Mouse (Mus musculus): ENCODE data around the gene Wdr41.

Gene Wdr41

DNA sequence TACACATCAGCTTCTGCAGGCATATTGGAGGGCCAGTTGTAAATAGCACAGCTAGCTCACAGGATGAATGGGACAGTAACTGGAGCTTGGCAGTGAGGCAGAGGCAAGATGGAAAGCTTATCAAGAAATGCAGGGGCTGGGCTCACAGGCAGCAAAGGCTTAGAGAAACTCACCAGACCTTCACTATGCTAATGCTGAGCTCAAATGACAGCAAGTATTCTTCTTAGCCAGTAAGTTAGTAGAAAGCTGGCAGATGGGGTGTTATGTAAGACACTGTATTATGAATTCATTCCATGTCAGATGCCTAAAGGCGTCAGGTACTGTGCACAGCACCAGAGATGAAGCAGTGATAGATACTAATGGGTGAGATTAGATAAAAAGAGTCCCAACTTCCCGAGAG is 58.6 kb downstream of the Wdr41 start:
- no peak for DNase-seq (ENCODE audit: low spot score in 2 of 2)

DNA sequence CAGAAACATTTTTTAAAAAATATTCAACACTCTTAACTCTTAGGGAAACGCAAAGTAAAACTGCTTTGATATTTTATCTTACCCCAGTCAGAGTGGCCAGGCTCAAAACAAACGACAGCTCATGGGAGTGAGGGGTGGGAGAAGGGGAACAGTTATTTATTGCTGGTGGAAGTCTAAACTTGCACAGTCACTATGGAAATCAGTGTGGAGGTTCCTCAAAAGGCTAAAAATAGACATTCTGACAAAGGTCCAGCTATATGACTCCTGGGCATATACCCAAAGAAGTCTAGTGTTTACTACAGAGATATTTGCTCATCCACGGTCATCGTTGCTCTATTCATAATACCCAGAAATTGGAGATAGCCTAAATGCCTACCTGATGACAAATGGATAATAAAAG is 62.1 kb downstream of the Wdr41 start:
- DNase-seq (ENCODE audit: low spot score in 2 of 2) = no peak

DNA sequence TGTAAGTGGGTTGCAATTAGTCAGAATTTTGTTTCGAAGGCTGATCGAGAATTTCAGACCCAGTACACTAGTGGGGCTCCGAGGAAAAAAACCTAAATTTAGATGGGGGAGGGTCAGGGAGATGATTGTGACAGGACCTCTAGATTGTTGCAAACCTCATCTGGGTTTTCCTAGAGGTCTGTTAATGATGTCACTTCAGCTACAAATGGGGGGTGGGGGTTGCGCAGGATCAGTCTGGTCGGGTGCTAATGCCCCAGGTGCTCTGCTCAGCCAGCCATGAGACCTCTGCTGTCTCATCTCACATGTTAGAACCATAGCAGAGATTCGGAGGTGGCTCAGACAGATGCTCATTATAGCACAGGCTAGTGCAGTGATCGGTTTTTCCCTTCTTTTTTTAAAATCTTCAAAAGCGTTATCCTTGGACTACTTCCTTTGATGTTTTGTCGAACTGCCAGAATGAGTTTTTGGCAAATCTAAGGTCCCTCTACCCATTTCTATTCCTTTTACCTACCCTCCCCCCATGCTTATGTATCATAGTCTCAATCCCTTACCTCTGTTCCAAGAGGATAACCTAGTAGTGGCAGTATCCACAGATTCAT is 64.1 kb downstream of the Wdr41 start:
- DNase-seq (ENCODE audit: low spot score in 2 of 2) = no peak

DNA sequence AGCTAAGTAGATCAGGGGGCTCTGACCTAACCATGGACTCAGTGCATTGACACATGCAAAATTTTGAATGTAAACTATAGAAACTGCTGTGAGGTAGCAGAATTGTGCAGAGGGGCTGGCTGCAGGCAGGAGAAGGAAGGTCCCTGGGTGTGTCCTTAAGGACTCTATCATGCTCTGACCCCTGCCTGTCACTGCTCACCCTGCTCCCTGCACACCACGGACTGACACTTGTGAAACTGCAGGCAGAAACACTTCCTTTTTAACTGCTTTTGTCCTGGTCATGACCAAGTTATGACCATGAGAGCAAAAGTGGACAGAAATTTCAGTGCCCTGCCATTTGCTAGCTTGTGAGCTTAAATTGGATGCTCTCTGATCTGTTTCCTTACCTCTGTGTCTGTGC is 68.0 kb downstream of the Wdr41 start:
- DNase-seq (ENCODE audit: low spot score in 2 of 2) = no peak

DNA sequence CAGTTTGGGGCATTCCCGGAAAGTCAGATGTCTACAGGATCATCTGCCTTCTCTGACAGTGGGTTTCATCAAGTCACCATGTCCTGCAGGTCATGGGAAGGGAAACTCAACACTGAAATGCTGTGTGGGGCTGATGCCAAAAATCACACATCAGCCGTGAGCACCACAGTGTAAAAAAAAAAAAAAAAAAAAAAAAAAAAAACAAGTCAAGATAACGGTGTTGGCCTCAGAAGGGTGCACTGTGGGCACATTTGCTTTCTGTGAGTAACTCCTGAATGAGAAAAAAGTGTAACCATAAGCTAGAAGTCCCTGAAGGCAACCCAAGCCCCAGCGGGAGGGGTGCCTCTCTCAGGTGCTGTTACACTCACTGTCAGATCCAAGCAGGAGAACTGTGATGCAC is 74.3 kb downstream of the Wdr41 start:
- no peak for DNase-seq (ENCODE audit: low spot score in 2 of 2)

DNA sequence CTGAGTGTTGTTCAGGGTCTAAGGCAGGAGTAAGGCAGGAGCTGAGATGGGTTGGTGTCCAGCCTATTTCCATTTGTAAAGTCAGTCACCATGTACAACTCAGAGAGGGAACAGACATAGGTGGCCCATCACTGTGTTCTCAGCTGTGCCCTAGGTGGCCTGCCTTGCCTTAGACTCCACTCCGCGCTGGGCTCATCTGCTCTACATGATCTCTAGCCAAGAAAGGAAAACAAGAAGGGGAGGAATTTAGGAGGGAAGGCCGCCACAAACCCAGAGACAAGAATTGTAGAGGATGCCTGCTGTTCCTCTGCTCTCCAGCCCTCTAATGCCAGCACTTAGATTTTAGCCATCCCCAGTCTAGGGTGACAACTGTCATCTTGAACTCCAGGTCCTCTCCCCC is 76.3 kb downstream of the Wdr41 start:
- DNase-seq (ENCODE audit: low spot score in 2 of 2) = no peak

DNA sequence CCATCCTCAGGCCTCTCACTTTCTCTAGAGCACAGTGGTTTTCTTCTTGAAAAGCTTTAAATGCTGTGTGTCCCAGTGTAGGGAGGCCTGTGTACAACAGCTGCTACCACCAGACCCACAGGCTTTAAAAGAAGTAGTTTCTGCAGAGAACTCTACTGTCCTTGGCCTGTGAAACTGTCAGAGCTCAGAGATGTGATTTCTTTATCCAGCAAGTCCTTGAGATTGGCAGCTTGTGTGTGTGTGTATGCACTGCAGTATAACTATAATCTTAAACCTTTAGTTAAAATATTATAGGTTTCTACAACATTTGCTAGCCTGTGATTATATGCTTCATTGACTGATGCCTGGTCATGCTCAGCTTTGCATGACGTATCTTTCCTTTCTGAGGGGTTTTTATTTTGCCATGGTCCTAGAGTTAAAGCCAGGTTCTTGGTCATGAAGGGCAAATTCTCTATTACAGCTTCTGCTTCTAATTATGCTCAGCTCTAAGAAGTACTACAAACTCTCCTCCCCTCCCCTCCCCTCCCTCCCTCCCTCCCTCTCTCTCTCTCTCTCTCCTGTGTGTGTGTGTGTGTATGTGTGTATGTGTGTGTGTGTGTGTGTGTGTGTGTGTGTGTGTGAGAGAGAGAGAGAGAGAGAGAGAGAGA is 79.7 kb downstream of the Wdr41 start:
- no peak for DNase-seq (ENCODE audit: low spot score in 2 of 2)

DNA sequence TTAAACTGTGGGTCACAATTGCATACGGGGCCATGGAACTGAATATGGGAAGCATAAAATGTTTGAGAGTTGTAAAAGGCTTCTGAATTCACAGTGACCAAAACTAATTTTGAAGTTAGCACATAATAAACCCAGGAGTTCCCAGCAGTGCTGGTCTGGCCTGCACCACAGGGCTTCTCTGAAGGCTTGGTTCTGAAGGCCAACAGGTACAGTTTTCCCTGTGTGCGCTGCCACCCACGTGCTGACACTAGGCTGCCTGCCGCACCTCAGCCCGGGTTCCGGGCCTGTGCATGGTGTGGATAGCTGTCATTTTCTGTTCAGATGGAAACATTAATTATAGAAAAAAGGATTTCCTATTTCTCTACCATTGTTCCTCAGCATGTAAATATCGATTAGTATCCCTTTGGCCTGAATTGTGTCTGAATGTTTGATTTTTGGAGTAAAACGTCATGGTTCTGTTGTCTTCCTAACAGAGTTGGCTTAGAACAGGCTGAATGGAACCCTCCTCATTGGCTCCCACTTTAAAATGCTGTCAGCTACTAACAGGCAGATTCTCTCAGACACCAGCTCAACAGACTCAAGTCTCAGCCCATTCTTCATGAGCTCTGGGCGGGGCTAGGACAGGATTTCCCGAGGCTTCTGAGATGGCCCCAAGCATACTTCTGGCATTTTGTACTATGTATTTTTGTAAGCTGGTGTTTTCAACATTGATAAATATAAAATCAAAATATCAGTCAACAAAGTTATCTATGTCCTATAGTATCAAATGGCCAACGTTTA is 80.5 kb downstream of the Wdr41 start:
- no peak for DNase-seq (ENCODE audit: low spot score in 2 of 2)

DNA sequence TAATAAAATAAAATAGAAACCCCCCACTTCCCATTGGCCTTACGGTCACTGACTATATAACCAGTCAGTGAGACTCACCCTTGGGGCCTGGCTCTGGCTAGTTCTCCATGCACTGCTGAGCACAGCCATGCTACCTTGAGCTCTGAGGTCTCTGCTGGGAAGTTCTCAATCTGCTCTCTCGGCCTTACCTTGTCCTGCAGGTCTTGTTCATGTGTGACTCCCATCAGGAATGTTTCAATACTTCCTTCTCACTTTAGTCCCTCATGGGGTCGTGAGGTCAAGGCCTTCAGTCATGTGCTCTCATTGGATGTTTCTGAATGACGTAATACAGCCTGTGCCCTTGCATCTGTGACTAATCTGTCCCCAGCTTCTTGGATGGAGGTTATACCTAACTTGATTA is 82.7 kb downstream of the Wdr41 start:
- DNase-seq (ENCODE audit: low spot score in 2 of 2) = no peak

DNA sequence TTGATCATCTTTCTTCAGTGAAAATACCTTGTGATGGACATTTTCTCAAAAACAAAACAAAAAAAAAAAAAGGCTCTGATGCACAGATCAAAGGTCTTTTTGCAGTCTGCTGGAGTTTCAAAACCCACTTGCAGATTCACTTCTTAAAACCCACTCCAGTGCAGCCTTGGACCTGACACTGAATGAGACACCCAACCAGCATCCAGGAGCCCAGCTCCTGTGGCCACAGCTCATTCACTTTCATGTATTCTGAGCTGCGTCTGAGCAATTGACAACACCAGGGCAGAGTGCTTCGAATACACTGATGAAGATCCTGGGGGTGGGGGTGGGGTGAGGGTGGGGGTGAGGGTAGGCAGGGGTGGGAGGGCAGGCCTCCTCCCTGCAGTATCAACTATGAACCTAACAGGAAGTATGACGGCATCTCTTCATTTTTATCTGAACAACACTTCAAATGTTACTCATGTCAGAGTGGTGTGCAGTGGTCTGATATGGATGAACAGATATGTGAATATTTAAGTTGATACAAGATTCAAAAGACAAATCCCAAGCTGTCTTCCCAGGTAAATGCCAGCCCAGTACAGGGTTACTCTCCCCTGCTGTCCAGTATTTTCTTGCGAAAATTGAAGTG is 87.4 kb downstream of the Wdr41 start:
- DNase-seq (ENCODE audit: low spot score in 2 of 2) = no peak

DNA sequence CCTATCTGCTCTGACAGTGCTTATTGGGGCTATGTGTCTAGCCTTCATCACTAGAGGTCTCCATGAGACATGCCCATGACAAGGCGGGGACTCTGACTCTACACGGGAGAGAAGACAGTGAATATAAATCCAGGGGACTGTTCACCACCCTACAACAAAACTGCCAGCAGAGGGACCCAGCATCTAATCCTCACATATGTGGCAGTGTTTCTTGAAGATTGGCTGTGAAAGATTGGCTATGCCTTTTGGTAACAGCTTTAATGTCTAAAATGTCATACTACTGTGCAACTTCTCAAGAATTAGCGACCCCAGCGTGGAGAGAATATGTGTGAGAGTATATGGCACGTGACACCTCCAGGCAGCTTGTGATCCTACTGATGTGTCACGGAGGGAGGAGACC is 91.7 kb downstream of the Wdr41 start:
- DNase-seq (ENCODE audit: low spot score in 2 of 2) = no peak

DNA sequence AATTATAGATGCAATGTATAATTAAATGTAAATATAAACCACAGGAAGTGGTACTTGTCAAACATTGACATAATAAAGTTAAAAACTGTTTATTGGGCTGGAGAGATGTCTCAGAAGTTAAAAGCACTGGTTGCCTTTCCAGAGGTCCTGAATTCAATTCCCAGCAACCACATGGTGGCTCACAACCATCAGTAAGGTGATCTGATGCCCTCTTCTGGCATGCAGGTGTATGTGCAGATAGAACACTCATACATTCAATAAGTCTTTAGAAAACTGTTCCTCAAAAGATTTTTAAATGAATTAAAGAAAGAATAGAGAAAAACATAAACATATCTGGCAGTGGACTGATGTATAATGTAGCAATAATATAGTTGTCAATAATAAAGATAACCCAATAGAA is 94.1 kb downstream of the Wdr41 start:
- no peak for DNase-seq (ENCODE audit: low spot score in 2 of 2)
